Mouse (Mus musculus): ENCODE measurements around the gene Tex48.

The Tex48 gene

DNA sequence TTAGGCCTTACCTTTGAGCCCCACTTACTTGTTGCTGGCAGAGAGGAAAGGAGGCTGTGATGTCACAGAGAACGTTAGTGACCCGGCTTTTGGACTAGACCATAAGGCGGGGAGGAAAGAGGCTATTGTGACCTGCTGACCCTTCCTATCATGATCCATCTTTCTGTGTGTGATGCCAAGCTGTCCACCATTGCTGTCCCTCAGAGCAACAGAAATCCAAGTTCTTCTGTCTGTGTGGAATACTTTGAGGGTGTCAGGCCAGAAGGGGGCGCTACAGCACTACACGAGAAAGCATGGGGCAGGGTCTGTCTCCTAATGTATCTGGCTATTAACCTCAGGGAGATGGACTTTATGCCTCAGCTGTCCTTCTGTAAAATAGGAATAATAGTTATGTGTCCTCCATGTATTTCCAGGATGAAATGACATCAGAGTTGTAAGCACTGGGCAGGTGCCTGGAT lies at the start of gene Tex48:
Gene Tex48 (minus strand): TSS at position 51 of the 458 bp plus-strand sequence.
- DNase-seq (ENCODE audit: low spot score) = peak; percentile 31

GRCm38 (mm10) chr4:63668255-63668654 lies 46.0 kb upstream of the Tex48 start:
- no peak for DNase-seq (ENCODE audit: low spot score)

DNA sequence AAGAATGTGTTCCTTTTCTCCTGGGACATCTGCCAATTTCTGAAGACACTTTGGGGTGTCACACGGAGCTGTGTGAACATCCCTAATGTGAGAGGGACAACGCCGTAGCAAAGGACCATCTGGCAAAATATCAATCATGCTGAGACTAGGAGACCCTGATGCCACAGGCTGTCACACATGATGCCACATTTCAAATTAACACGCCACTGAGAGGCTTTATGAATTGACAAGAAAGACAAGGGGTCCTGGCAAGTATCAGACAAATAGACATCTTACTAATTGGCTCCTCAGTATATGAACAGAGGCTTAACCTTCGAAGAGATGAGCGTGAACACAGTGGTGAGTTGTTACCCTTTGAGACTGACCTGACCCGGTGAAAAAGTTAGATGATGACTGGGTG lies 43.5 kb upstream of the Tex48 start:
- DNase-seq (ENCODE audit: low spot score) = no peak

DNA sequence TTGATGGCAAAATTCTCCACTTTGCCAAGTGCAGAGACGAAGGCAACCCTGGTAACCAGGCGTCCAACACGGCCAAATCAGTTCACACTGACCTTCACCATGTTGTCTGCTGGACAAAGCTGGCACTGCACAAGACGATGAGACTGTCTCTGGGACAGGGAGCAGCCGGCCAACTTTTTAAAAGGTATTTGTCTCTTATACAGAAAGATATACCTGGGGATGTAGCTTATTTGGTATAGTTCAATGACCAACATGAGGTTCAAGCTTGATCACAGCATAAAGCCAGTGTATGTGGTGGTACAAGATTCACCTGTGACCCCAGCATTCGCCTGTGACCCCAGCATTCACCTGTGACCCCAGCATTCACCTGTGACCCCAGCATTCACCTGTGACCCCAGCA lies 41.1 kb upstream of the Tex48 start, which contains the start of gene Gm11214:
Gene Gm11214 (minus strand): TSS at position 101 of the 400 bp plus-strand sequence.
- DNase-seq (ENCODE audit: low spot score) = no peak

- no peak for DNase-seq (ENCODE audit: low spot score)
Measured at GRCm38 (mm10) chr4:63661857-63662256, 39.6 kb upstream of the Tex48 start.

GRCm38 (mm10) chr4:63661426-63661825 lies 39.2 kb upstream of the Tex48 start:
- no peak for DNase-seq (ENCODE audit: low spot score)

DNA sequence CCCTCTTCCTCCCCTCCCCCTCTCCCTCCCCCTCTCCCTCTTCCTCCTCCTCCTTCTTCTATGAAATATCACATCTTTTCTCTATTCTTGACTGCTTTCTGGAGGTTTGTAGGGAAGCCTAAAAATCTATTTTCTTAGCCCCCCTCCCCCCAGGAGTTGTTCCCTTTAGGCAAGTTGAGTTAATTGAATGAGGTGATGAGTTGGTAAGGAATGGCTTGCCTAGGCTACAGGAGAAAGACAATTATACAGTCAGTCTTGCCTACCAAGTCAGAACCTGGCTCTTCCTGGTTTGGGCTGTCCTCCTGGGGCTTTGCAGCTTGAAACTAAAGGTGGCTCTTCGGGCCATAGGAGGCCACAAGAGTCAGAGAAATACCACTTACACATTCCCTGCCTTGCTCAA lies 37.5 kb upstream of the Tex48 start:
- DNase-seq (ENCODE audit: low spot score) = no peak

GRCm38 (mm10) chr4:63659086-63659485 lies 36.9 kb upstream of the Tex48 start:
- DNase-seq (ENCODE audit: low spot score) = no peak

DNA sequence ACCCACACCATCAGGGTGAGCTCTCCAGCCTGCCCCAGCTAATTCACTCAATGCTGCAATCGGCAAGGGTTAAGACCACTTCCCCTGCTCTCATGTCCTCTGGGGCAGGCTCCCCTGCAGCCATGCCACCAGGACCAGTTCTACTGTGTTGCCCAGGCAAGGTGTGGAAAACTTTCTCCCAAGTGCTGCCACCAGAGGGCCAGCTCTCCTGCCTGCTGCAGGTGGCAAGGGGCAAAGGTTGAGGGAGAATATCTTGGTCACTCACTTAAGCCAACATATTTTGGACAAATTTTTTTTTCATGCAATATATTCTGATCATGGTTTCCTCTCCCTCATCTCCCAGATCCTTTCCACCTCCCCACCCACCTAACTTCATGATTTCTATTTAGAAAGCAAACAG lies 32.2 kb upstream of the Tex48 start:
- DNase-seq (ENCODE audit: low spot score) = no peak

DNA sequence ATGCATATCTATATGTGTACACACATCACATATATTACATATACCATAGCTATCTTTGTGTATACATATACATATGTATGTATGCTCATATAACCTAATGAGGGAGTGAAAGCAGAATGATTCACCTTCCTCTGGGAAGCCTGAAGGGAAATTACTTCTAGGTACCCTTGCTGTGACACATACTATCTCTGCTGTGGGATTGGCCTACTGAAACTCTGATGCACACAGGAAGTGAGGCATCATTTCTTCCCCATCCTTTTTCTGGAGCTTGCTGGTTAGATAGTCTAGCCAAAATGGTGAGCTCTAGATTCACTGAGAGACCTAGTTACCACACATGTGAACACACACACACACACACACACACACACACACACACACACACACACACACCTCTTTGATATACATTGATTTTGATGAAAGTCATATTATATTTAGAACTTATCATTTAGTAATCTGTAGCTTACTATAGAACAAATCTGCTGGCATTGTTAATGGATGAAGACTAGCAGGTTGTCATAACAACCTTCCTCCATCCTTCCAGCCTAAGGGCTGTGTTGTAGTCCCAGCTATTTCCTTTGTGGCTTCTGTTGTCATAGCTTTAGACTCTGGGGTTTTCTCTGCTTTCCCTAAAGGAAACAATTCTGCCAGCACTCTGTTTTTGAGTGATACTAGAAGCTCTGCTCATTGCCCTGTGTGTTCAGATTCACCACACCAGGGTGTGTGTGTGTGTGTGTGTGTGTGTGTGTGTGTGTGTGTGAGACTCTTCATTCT lies 21.9 kb upstream of the Tex48 start:
- no peak for DNase-seq (ENCODE audit: low spot score)

- no peak for DNase-seq (ENCODE audit: low spot score)
Measured at GRCm38 (mm10) chr4:63639842-63640241, 17.6 kb upstream of the Tex48 start.

DNA sequence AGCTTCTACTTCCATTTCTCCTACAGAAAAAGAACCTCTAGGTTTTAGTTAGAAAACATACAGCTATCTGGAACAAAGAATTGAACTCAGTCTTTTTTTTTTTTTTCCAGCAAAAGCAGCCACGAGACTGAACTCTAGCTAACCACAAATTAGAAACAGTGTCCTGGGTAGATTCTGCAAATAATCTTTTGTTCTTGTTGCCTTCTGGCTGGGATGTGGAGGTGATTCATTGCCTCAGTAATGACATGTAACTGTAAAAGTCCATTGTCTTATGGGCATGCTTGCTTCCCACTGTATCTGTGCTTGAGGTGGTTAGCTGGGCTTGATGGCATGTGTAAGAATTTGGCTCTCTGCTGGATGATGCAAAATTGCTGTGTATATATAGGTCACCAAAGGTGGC lies 16.4 kb upstream of the Tex48 start:
- DNase-seq (ENCODE audit: low spot score) = no peak

GRCm38 (mm10) chr4:63633181-63633580 lies 11.0 kb upstream of the Tex48 start:
- no peak for DNase-seq (ENCODE audit: low spot score)

GRCm38 (mm10) chr4:63627111-63627510 lies 4.9 kb upstream of the Tex48 start:
- DNase-seq (ENCODE audit: low spot score) = no peak

DNA sequence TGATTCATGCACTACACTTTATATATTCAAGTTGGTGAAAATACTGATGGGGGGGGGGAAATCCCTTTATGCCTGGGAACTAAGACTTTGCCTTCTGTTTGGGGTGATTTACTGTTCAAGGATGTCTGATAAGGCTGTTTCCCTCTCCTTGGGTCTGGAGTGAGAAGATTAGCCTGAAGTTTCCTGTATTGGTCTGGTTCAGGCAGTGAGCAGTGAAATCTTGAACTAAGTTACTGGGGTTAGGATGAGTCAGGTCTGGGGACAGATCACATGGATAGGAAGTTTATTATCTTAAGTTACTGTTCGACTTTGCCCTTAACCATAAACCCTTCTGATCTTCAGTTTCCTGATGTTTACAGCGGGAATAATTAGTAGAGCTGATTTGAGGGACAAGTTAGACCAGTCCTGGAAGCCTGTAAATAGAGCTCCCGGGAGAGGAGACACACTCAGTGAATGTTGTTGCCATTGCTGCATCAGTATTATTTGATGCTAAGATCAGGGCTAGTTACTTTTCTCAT lies 3.4 kb upstream of the Tex48 start:
- no peak for DNase-seq (ENCODE audit: low spot score)

- DNase-seq (ENCODE audit: low spot score) = no peak
Measured at GRCm38 (mm10) chr4:63621861-63622260, 367 bp downstream of the Tex48 start.

- DNase-seq (ENCODE audit: low spot score) = no peak
Measured at GRCm38 (mm10) chr4:63608391-63608790, 13.8 kb downstream of the Tex48 start.

DNA sequence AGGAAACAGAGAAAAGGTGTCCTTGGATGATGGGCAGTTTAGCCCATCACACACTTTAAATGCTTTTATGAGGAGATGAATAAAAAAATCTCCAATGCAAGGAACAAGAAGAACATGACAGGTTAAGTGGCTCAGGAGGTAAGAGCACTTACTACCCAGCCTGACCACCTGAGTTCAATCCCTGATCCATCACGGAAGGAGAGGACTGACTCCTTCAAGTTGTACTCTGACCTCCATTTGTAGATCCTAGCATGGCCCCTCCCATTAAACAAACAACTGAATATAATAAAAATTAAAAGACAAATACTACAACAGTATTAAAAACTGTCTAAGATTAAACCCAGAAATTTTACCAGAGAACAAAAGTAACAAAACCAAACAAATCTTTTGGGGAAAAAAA lies 16.3 kb downstream of the Tex48 start:
- DNase-seq (ENCODE audit: low spot score) = no peak

DNA sequence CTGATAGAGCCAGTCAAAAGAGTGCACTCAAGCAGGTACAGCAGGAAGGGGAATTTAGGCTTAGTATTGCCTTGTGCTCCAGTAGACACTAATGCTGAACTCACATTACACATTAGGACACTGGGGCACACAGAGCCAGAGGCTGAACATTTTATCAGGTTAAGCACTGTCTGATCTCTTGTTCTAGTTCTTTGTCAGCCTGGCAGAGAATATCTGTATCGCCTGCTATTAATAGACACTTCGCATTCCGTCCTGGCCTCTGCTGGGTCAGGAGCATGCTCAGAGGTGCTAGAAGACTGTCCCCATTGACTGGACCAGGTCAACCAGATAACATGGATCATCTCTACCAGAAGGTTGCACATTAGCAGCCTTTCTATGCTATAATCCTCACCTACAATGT lies 16.7 kb downstream of the Tex48 start:
- DNase-seq (ENCODE audit: low spot score) = no peak

DNA sequence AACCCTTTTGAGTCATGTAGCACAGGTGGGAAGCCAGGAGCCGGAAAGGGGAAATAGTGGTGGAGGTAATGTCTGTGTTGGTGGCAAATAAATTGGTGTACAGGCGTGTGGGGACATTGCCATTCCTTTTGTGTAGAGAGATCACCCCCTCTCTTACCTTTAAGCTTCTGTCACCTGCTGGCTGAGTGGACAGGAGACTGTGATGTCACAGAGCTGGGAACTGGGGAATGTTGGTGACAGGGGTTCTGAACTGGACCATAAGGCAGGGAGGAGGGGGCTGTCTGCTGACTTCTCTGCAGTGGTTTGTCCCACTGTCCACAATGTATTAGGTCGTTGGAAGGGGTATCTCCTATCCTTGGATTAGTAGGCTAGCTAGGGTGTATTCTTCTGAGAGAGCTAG lies 17.3 kb downstream of the Tex48 start, which contains the start of gene Gm11213:
Gene Gm11213 (minus strand): TSS at position 317 of the 400 bp plus-strand sequence.
- DNase-seq (ENCODE audit: low spot score) = no peak

DNA sequence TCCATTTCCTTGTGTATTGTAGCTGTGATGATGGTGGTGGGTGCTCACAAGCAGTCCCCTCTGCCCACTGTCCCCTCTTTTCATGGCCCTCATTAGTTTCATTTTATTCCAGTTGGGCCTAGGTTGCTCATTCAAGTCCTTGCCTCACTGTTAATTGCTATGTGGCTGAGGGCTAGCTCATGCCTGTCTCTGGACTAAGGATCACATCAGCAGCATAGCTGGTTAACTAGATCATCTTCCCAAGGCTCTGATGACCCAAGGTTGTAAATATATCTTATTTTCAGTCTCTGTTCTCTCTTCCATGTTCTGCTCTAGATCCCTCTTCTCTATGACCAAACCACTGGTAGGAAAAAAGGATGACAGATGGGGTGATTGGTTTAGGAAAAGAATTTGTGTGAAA lies 21.0 kb downstream of the Tex48 start:
- DNase-seq (ENCODE audit: low spot score) = no peak

GRCm38 (mm10) chr4:63600786-63601185 lies 21.4 kb downstream of the Tex48 start:
- DNase-seq (ENCODE audit: low spot score) = no peak

- no peak for DNase-seq (ENCODE audit: low spot score)
Measured at GRCm38 (mm10) chr4:63596010-63596409, 26.2 kb downstream of the Tex48 start.

DNA sequence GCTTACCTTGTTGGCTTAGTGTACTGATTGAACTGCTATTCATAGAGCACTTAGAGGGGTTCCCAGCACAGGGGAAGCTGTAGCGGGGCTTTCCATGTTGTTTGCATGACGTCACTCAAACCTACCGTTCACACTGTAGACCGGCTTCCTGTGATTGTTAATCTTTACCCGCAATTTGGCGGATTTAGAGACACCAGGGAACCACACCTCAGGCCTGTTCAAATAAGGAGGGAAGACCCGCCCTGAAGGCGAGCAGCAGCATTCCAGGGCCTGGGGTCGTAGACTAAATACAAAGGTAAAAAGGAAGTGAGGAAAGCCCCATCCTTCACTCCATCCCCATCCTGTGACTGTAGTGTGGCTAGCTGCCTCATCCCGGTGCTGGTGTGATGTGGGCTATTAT lies 27.0 kb downstream of the Tex48 start:
- DNase-seq (ENCODE audit: low spot score) = no peak

Measured in ovary, postnatal 36 days (tissue).